Mouse (Mus musculus): ENCODE results near the gene Cln3. TPM values are rescaled to one million over a fixed set of nuclear protein-coding genes. Genes with fewer than 3 reads are reported as not detected.

The Cln3 gene
- polyA plus RNA-seq, 1 experiment from 2014 or later = 11.9 TPM

DNA sequence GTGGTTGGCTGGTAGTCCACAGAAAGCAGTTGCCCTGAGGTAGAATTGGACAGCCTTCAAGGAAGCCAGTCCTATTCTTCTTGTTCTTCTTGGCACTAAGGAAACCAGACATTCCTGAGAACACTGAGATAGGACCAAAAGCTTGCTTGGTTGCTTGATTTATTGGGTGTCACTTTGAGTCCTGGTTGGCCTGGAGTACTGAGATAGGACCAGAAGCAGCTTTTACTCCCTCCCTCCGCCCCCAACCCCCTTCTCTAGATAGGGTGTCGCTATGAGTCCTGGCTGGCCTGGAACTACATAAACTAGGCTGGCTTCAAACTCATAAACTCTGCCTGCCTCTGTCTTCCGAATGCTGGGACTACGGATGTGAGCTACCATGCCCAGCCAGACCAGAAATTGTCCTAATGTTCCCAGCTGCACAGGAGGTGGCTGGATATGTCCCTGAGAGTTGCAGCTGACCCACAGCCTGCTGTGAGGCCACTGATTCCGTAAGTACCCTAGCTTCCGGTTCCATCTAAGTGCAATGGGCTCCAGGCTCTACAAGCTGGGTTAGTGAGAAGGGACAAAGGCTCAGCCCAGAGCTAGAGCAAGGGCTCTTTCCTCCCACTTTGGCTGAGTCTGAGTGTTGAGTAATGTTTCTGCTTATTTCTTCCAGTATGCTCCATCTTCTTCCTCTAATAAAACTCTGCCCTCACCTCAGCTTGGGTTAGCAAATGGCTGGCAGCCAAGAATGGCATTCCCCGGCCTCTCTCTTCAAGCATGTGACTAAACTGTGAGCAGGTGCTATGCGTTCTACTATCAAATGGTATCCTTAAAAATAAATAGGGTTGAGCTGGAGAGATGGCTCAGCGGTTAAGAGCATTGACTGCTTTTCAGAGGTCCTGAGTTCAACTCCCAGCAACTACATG, 36.1 kb upstream of the Cln3 start:
- Histone ChIP-seq H3K4me2 (0 out of 2 replicates have a peak overlapping the region, but pooled peaks have one; percentile 3), H3K27ac (replicated peaks) (no peak overlapping the region)

DNA sequence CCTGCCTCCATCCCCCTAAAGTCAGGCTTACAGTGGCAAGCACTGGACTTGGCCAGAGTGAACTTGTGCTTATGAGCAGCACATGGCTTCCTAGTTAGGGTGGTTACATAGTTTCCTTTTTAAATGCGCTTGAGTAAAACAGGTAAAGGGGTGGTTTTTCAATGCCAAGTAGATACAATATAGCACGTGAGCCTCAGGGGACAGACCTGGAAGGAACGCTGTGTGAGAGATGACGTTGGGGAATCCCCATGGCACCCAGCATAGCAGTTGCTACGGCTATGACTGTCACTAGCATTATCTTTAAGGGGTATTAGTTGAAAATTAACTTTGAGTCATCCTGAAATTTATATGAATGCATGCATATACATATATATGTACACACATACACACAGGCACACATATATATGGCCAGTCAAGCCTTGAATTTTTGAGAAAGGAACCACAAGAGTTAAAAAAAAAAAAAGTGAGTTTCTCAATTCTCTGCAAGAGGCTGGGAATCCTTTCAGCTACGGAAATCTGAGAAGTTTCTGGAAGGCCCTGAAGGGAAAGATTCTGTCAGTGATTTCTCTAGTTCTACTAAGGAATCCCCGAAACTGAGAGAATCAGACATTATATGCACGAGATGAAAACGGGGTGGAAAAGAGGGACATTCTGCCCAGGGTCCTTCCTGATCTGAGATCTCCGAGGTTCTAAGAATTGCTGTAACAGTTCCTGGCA, 34.1 kb upstream of the Cln3 start:
- H3K27ac ChIP-seq (replicated peaks) = no peak overlapping the region
- peaks cover 36% of the 10 kb centered on the region for H3K4me1 ChIP-seq (replicated peaks)
- H3K4me3 ChIP-seq (replicated peaks) = no peak overlapping the region
- no peak overlapping the region for H3K4me2 ChIP-seq
- H3K9ac ChIP-seq = no peak overlapping the region
- no peak for ATAC-seq (ENCODE audit: insufficient read depth)
- H3K9me3 ChIP-seq (replicated peaks) = no peaks in the 10 kb centered on the region
- H3K27me3 ChIP-seq = no peaks in the 10 kb centered on the region
- 69% methylated on average over 10 of the region's 10 CpGs for WGBS (ENCODE audit: insufficient replicate concordance)
- no peaks in the 10 kb centered on the region for H3K36me3 ChIP-seq (replicated peaks)

More for the DNA sequence above, 36.1 kb upstream of the Cln3 start:
- Histone ChIP-seq H3K27me3 (no peaks in the 10 kb centered on the region), H3K36me3 (replicated peaks) (no peaks in the 10 kb centered on the region), H3K4me1 (replicated peaks) (peaks cover 50% of the 10 kb centered on the region), H3K9ac (no peak overlapping the region), H3K4me3 (replicated peaks) (no peak overlapping the region), H3K9me3 (replicated peaks) (no peaks in the 10 kb centered on the region)
- WGBS (ENCODE audit: insufficient replicate concordance) = 53% methylated on average over 9 of the region's 9 CpGs
- 0 out of 2 replicates have a peak, but pooled peaks have one; percentile 45 for ATAC-seq (ENCODE audit: insufficient read depth)

DNA sequence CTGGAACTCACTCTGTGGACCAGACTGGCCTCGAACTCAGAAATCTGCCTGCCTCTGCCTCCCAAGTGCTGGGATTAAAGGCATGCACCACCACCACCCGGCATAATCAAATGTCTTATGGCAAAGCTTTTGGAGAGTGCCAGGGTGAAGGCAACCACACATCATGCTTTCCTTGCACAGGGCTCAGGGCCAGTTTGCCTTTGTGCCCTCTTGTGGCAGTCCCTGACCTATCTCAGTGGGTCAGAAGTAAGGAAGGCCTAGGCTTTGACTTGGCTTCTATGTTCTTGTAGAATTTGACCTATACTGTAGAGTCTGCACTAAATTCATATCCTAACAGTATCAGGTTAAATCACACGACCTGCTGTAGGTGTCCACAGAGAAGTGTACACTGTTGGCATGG, 31.1 kb upstream of the Cln3 start:
- no peaks in the 10 kb centered on the region for H3K9me3 ChIP-seq (replicated peaks)
- WGBS (ENCODE audit: insufficient replicate concordance) = 46% methylated on average over 3 of the region's 3 CpGs

DNA sequence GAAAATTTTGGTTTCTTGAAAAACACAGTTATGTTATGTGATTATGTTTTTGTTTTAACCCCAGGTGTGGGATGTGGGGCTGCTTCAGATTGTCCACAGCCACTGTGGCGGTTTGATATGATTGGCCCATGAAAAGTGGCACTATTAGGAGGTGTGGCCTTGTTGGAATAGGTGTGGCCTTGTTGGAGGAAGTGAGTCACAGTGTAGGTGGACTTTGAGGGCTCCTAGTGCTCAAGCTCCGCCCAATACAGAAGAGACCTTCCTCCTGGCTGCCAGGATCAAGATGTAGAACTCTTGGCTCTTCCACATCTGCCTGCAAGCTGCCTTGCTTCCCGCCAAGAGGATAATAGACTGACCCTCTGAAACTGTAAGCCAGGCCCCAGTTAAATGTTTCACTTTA, 27.1 kb upstream of the Cln3 start:
- WGBS (ENCODE audit: insufficient replicate concordance) = 63% methylated on average over 3 of the region's 3 CpGs
- Histone ChIP-seq H3K9ac (no peak overlapping the region), H3K27ac (replicated peaks) (no peak overlapping the region), H3K4me2 (no peak overlapping the region), H3K4me1 (replicated peaks) (0 out of 2 replicates have a peak, but pooled peaks cover 3% of the 10 kb centered on the region), H3K9me3 (replicated peaks) (no peaks in the 10 kb centered on the region), H3K27me3 (no peaks in the 10 kb centered on the region), H3K4me3 (replicated peaks) (no peak overlapping the region), H3K36me3 (replicated peaks) (no peaks in the 10 kb centered on the region)
- ATAC-seq (ENCODE audit: insufficient read depth) = no peak

More for the DNA sequence above, 31.1 kb upstream of the Cln3 start:
- no peaks in the 10 kb centered on the region for H3K36me3 ChIP-seq (replicated peaks)
- H3K27ac ChIP-seq (replicated peaks) = no peak overlapping the region
- H3K4me3 ChIP-seq (replicated peaks) = no peak overlapping the region
- no peak for ATAC-seq (ENCODE audit: insufficient read depth)
- no peaks in the 10 kb centered on the region for H3K27me3 ChIP-seq
- H3K4me2 ChIP-seq = no peak overlapping the region
- H3K9ac ChIP-seq = no peak overlapping the region
- peaks cover 12% of the 10 kb centered on the region for H3K4me1 ChIP-seq (replicated peaks)

DNA sequence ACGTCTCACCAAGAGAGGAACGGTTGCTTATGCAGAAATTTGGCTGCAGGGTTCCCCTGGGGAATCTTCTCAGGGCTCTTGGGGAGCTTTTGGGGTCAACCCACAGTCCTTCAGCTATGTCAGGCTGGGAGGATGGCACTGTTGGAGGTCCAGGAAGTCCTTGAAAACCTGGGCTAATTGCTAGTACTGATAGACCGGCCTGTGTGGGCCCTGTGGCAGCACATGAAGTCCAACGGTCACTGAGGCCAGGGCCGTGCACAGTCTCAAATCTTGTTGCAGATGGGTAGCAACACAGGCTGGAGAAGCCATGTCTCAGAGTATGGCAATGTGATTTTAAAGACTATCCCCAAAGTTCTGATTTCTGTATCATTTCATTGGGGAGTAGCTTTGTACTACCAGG, 22.2 kb upstream of the Cln3 start:
- WGBS (ENCODE audit: insufficient replicate concordance) = 57% methylated on average over 5 of the region's 5 CpGs
- no peak for ATAC-seq (ENCODE audit: insufficient read depth)
- no peak overlapping the region for H3K4me2 ChIP-seq

DNA sequence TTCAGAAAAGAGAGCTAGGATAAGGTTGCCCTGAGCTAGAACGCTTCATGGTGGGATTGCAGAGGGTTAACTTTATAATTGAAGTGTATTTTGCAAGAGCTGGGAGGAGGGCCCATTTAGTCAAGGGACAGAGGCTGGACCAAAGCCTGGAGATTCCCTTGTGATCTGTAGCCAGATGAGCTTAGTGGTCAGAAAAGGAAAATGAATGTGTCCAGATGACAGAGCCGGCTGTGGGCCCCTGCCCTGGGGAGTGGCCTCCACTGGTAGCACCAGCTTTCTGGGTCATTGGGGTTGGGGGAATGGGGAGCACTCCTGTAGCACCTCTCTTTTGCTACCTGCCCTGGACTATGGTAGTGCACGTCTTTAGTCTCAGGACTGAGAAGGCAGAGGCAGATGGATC, 21.4 kb upstream of the Cln3 start:
- WGBS (ENCODE audit: insufficient replicate concordance) = 66% methylated on average over 3 of the region's 3 CpGs
- 0 out of 2 replicates have a peak, but pooled peaks cover 3% of the 10 kb centered on the region for H3K4me1 ChIP-seq (replicated peaks)
- H3K9me3 ChIP-seq (replicated peaks) = no peaks in the 10 kb centered on the region
- H3K27ac ChIP-seq (replicated peaks) = no peak overlapping the region
- H3K4me2 ChIP-seq = no peak overlapping the region
- ATAC-seq (ENCODE audit: insufficient read depth) = no peak
- H3K27me3 ChIP-seq = no peaks in the 10 kb centered on the region
- H3K4me3 ChIP-seq (replicated peaks) = no peak overlapping the region
- H3K36me3 ChIP-seq (replicated peaks) = no peaks in the 10 kb centered on the region
- H3K9ac ChIP-seq = no peak overlapping the region

More for the DNA sequence above, 22.2 kb upstream of the Cln3 start:
- no peaks in the 10 kb centered on the region for H3K36me3 ChIP-seq (replicated peaks)
- no peaks in the 10 kb centered on the region for H3K27me3 ChIP-seq
- 0 out of 2 replicates have a peak, but pooled peaks cover 3% of the 10 kb centered on the region for H3K4me1 ChIP-seq (replicated peaks)
- H3K9me3 ChIP-seq (replicated peaks) = no peaks in the 10 kb centered on the region
- no peak overlapping the region for H3K27ac ChIP-seq (replicated peaks)
- H3K9ac ChIP-seq = no peak overlapping the region
- no peak overlapping the region for H3K4me3 ChIP-seq (replicated peaks)

DNA sequence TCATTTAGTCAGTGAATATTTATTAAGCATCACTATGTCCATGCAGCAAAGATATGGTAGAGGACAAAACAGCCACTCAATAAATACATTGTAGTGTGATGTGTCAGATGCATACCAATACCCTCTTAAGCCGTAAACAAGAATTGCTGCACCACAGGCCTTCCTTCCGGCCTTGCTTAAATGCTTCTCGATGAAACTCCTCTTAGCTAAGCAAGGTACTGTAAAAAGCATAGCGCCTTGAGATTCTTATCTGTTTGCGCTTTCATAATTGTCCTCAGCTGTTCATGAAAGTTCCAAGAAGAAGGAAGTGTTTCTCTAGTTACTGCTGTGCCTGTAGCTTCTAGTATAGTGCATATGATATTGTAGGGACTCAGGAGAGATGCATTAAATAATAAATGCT, 21.0 kb upstream of the Cln3 start:
- H3K9me3 ChIP-seq (replicated peaks) = no peaks in the 10 kb centered on the region
- no peak for ATAC-seq (ENCODE audit: insufficient read depth)
- H3K4me1 ChIP-seq (replicated peaks) = 0 out of 2 replicates have a peak, but pooled peaks cover 4% of the 10 kb centered on the region
- 45% methylated on average over 5 of the region's 5 CpGs for WGBS (ENCODE audit: insufficient replicate concordance)
- no peak overlapping the region for H3K4me2 ChIP-seq
- no peak overlapping the region for H3K27ac ChIP-seq (replicated peaks)
- H3K4me3 ChIP-seq (replicated peaks) = no peak overlapping the region
- no peak overlapping the region for H3K9ac ChIP-seq
- H3K36me3 ChIP-seq (replicated peaks) = no peaks in the 10 kb centered on the region
- no peaks in the 10 kb centered on the region for H3K27me3 ChIP-seq

DNA sequence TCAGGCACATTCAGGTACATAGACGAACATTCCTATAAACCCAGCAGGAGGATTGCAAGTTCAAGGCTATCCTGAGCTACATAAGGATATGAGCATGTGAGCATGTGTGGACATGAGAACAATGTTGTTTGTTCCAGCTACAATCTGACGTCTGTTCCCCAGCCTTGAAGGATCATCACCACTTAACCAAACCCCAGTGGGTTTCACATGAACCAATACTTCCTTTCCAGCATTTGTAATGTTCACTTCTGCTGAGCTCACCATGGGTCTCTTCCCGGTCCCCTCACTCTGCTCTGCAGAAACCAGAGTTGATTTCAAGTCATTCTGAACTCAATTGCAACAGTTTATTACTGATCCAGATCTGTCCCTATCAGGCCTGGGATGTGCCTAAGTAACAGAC, 17.0 kb upstream of the Cln3 start:
- H3K9ac ChIP-seq = no peak overlapping the region
- no peaks in the 10 kb centered on the region for H3K36me3 ChIP-seq (replicated peaks)
- no peak overlapping the region for H3K27ac ChIP-seq (replicated peaks)
- ATAC-seq (ENCODE audit: insufficient read depth) = no peak
- H3K4me3 ChIP-seq (replicated peaks) = no peak overlapping the region
- 41% methylated on average over 3 of the region's 3 CpGs for WGBS (ENCODE audit: insufficient replicate concordance)
- no peaks in the 10 kb centered on the region for H3K9me3 ChIP-seq (replicated peaks)
- no peaks in the 10 kb centered on the region for H3K27me3 ChIP-seq
- H3K4me2 ChIP-seq = no peak overlapping the region
- H3K4me1 ChIP-seq (replicated peaks) = 0 out of 2 replicates have a peak, but pooled peaks cover 11% of the 10 kb centered on the region

DNA sequence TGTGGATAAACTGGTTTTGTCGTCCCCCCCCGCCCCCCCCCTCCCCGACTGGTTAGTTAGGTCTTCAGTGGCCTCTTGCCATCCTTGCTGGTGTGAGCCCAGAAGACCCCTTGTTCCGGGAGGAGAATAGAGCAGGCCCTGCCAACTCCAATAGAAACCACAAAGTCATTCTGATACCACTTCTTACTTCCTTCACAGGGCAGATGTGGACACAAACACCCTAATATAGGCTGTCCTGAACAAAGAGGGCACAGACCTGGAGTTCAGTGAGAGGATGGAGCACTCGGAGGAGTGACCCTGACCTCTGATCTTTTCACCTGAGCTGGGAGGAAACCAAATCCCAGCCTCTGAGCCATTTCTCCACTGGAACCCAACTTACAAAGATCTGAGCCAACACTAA, 16.3 kb upstream of the Cln3 start:
- H3K9me3 ChIP-seq (replicated peaks) = no peaks in the 10 kb centered on the region
- H3K36me3 ChIP-seq (replicated peaks) = no peaks in the 10 kb centered on the region
- no peak overlapping the region for H3K4me2 ChIP-seq
- H3K27ac ChIP-seq (replicated peaks) = no peak overlapping the region
- no peak overlapping the region for H3K9ac ChIP-seq
- H3K4me3 ChIP-seq (replicated peaks) = no peak overlapping the region
- no peak for ATAC-seq (ENCODE audit: insufficient read depth)
- H3K4me1 ChIP-seq (replicated peaks) = 0 out of 2 replicates have a peak, but pooled peaks cover 11% of the 10 kb centered on the region
- H3K27me3 ChIP-seq = no peaks in the 10 kb centered on the region
- WGBS (ENCODE audit: insufficient replicate concordance) = 20% methylated on average over 4 of the region's 5 CpGs

DNA sequence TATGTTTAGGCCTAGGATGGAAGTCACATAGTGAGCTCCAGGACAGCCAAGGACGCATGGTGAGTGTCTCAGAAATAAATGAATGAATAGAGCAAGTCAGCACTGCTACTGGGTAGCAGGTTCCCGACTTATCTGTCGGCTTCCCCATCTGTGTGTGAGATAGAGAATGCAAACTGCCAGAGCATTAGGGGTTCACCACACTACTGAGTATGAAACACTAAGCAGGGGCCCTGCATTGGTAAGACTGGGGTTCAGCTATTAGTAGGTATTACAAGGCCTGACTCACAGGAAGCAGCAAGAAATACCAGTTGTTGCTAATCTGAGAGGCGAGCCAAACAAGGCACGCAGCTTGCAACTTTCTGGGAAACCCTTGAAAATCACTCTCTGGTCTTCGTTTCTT, 13.3 kb upstream of the Cln3 start:
- Histone ChIP-seq H3K4me3 (replicated peaks) (no peak overlapping the region), H3K27ac (replicated peaks) (no peak overlapping the region), H3K9ac (no peak overlapping the region), H3K4me2 (no peak overlapping the region), H3K36me3 (replicated peaks) (no peaks in the 10 kb centered on the region), H3K9me3 (replicated peaks) (no peaks in the 10 kb centered on the region), H3K27me3 (no peaks in the 10 kb centered on the region), H3K4me1 (replicated peaks) (peaks cover 14% of the 10 kb centered on the region; the same call in 1 of the 2 replicates)
- WGBS (ENCODE audit: insufficient replicate concordance) = 36% methylated on average over 6 of the region's 6 CpGs
- ATAC-seq (ENCODE audit: insufficient read depth) = no peak

DNA sequence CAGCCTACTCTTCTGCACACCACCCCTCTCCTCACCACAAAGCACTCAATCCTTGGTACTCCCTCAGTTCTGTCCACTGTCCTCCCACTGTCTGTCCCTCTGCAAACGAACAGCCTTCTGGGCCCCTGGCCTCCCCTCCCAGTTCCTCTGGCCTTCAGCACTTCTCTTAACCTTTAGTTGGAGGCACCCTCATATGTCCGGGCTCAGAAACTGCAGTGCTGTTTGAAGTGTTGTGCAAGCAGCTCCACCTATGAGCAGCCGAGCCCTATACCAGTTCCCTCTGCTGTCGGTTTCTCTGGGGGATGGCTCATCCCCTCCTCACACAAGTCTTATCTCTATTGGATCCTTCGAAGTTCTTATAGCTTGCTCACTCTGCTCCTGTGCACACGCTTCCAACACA, 10.8 kb upstream of the Cln3 start:
- Histone ChIP-seq H3K27ac (replicated peaks) (no peak overlapping the region), H3K36me3 (replicated peaks) (no peaks in the 10 kb centered on the region), H3K9ac (no peak overlapping the region), H3K4me1 (replicated peaks) (peaks cover 12% of the 10 kb centered on the region; the same call in 1 of the 2 replicates), H3K4me3 (replicated peaks) (no peak overlapping the region), H3K9me3 (replicated peaks) (no peaks in the 10 kb centered on the region), H3K4me2 (no peak overlapping the region), H3K27me3 (0 out of 2 replicates have a peak, but pooled peaks cover 7% of the 10 kb centered on the region)
- no peak for ATAC-seq (ENCODE audit: insufficient read depth)
- WGBS (ENCODE audit: insufficient replicate concordance) = 15% methylated on average over 6 of the region's 6 CpGs
